8 mouse cellular contexts compared by ENCODE assay signal in genomic region chr6:114891771-114892170, GRCm38 (mm10).
DNase-seq lines count a peak whose midpoint lies in the region; ATAC-seq lines count a peak whose summit lies in the region.
"Had no signal": no experiment of that assay in that cellular context is flagged by ENCODE, and none has a peak within 500 bp of the region (broad histone marks: within the 10 kb centered on the region; RNA-seq: fewer than 3 reads in every experiment).

No protein-coding gene starts in this region.

- H3K9ac ChIP-seq in kidney, embryonic 16.5 days (replicated peaks; ENCODE audit: low read length): no peak overlapping the region; the same call in 1 of the 2 replicates
- no peak overlapping the region for H3K9ac ChIP-seq in embryonic facial prominence, embryonic 15.5 days
- H3K9ac ChIP-seq in forebrain, embryonic 16.5 days (replicated peaks; ENCODE audit: low read depth, low read length): no peak overlapping the region
- H3K9ac ChIP-seq in midbrain, embryonic 15.5 days: no peak overlapping the region

- no peaks in the 10 kb centered on the region for H3K9me3 ChIP-seq in kidney, embryonic 16.5 days (ENCODE audit: low read length)
- no peaks in the 10 kb centered on the region for H3K9me3 ChIP-seq in embryonic facial prominence, embryonic 15.5 days (replicated peaks)
- no peaks in the 10 kb centered on the region for H3K9me3 ChIP-seq in forebrain, embryonic 16.5 days (ENCODE audit: control insufficient read depth, low read length)
- H3K9me3 ChIP-seq in midbrain, embryonic 15.5 days: no peaks in the 10 kb centered on the region
- H3K9me3 ChIP-seq: G1E had no signal

- H3K4me3 ChIP-seq in kidney, embryonic 16.5 days (ENCODE audit: low read length): no peak overlapping the region
- no peak overlapping the region for H3K4me3 ChIP-seq in embryonic facial prominence, embryonic 15.5 days (replicated peaks)
- no peak overlapping the region for H3K4me3 ChIP-seq in forebrain, embryonic 16.5 days (replicated peaks; ENCODE audit: low read length)
- no peak overlapping the region for H3K4me3 ChIP-seq in midbrain, embryonic 15.5 days

- H3K4me2 ChIP-seq in kidney, embryonic 16.5 days (replicated peaks; ENCODE audit: low read depth, low read length): no peak overlapping the region
- no peak overlapping the region for H3K4me2 ChIP-seq in embryonic facial prominence, embryonic 15.5 days (replicated peaks)
- H3K4me2 ChIP-seq in forebrain, embryonic 16.5 days (ENCODE audit: low read length): no peak overlapping the region
- peak overlapping the region; percentile 28; the same call in 1 of the 2 replicates for H3K4me2 ChIP-seq in midbrain, embryonic 15.5 days

- H3K27ac ChIP-seq in kidney, embryonic 16.5 days (ENCODE audit: low read length): peak overlapping the region; percentile 51
- peak overlapping the region; percentile 90 for H3K27ac ChIP-seq in embryonic facial prominence, embryonic 15.5 days (replicated peaks)
- peak overlapping the region; percentile 56 for H3K27ac ChIP-seq in forebrain, embryonic 16.5 days (ENCODE audit: low read length)
- H3K27ac ChIP-seq in midbrain, embryonic 15.5 days: peak overlapping the region; percentile 65

- peaks cover 69% of the 10 kb centered on the region for H3K4me1 ChIP-seq in kidney, embryonic 16.5 days (ENCODE audit: insufficient read depth, low read length)
- H3K4me1 ChIP-seq in embryonic facial prominence, embryonic 15.5 days: peaks cover 80% of the 10 kb centered on the region
- peaks cover 53% of the 10 kb centered on the region for H3K4me1 ChIP-seq in forebrain, embryonic 16.5 days (replicated peaks; ENCODE audit: control insufficient read depth, insufficient read depth, low read length)
- H3K4me1 ChIP-seq in midbrain, embryonic 15.5 days: peaks cover 45% of the 10 kb centered on the region

- H3K36me3 ChIP-seq in kidney, embryonic 16.5 days (ENCODE audit: insufficient read depth, low read length): peaks cover 9% of the 10 kb centered on the region; the same call in 1 of the 2 replicates
- H3K36me3 ChIP-seq in embryonic facial prominence, embryonic 15.5 days: peaks cover 10% of the 10 kb centered on the region; the same call in 1 of the 2 replicates
- H3K36me3 ChIP-seq in forebrain, embryonic 16.5 days (ENCODE audit: control insufficient read depth, insufficient read depth): no peaks in the 10 kb centered on the region
- H3K36me3 ChIP-seq in midbrain, embryonic 15.5 days (replicated peaks): no peaks in the 10 kb centered on the region

- no peak for ATAC-seq in kidney, embryonic 16.5 days (ENCODE audit: low FRiP score, low TSS enrichment)
- no peak for ATAC-seq in embryonic facial prominence, embryonic 15.5 days (ENCODE audit: insufficient number of reproducible peaks, low FRiP score, low TSS enrichment, low read depth)
- ATAC-seq in forebrain, embryonic 16.5 days: no peak
- ATAC-seq in midbrain, embryonic 15.5 days (replicated peaks): no peak

- 59% methylated on average over 12 of the region's 12 CpGs for WGBS in kidney, embryonic 16.5 days
- WGBS in embryonic facial prominence, embryonic 15.5 days: 55% methylated on average over 12 of the region's 12 CpGs
- 44% methylated on average over 12 of the region's 12 CpGs for WGBS in forebrain, embryonic 16.5 days
- 49% methylated on average over 12 of the region's 12 CpGs for WGBS in midbrain, embryonic 15.5 days

- H3K27me3 ChIP-seq in kidney, embryonic 16.5 days (ENCODE audit: insufficient read depth, low read length): no peaks in the 10 kb centered on the region
- no peaks in the 10 kb centered on the region for H3K27me3 ChIP-seq in embryonic facial prominence, embryonic 15.5 days
- no peaks in the 10 kb centered on the region for H3K27me3 ChIP-seq in forebrain, embryonic 16.5 days (replicated peaks; ENCODE audit: control insufficient read depth, insufficient read depth, low read length)
- H3K27me3 ChIP-seq in midbrain, embryonic 15.5 days (replicated peaks): no peaks in the 10 kb centered on the region

- DNase-seq in kidney, postnatal 14 days: no peak
- DNase-seq in spleen, postnatal 36 days (ENCODE audit: low spot score in 2 of 2): no peak
- no peak for DNase-seq in frontal cortex, postnatal 25 days (ENCODE audit: low spot score in 2 of 2)
